ENCODE assay signal across 8 mouse cellular contexts in the genomic region with DNA sequence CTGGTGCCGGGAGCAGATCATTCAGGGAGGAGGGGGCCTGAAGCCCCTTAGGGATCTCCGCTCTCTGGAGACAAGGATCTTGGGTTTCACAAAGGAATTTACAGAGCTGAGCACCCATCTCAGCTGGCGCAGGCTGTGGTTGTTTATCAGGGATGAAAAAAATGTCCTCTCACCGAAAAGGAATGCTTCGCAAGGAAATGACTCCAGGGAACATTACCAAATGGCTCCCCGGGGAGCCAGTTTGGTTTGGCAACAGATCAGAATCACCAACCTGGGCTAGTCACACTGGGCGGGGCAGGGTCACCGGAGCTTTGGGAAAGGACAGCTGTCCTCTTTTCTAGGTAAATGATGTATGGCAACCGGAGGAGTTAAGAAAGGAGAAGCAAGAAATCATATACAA. TPM values are rescaled to one million over a fixed set of nuclear protein-coding genes. Genes with fewer than 3 reads are reported as not detected.
A peak's percentile ranks its signal among the peaks of the same experiment; 100 is the strongest.
DNase-seq lines count a peak whose midpoint lies in the region; ATAC-seq lines count a peak whose summit lies in the region.

No protein-coding gene starts in this region.

- no peaks in the 10 kb centered on the region for H3K9me3 ChIP-seq in limb, embryonic 12.5 days
- H3K9me3 ChIP-seq in limb, embryonic 10.5 days (replicated peaks), result no peaks in the 10 kb centered on the region
- no peaks in the 10 kb centered on the region for H3K9me3 ChIP-seq in stomach, embryonic 14.5 days (ENCODE audit: control insufficient read depth, low read depth, low read length)
- no peaks in the 10 kb centered on the region for H3K9me3 ChIP-seq in midbrain, embryonic 14.5 days (ENCODE audit: control insufficient read depth, low read length)

- intact Hi-C loops in left cerebral cortex, postnatal 36 days (cut with DNase I), result no loop called here

- H3K36me3 ChIP-seq in limb, embryonic 12.5 days, result no peaks in the 10 kb centered on the region
- H3K36me3 ChIP-seq in limb, embryonic 10.5 days, result no peaks in the 10 kb centered on the region
- no peaks in the 10 kb centered on the region for H3K36me3 ChIP-seq in stomach, embryonic 14.5 days (ENCODE audit: control insufficient read depth, insufficient read depth, low read length)
- H3K36me3 ChIP-seq in midbrain, embryonic 14.5 days (ENCODE audit: control insufficient read depth, insufficient read depth, low read length), result no peaks in the 10 kb centered on the region

- H3K27me3 ChIP-seq in limb, embryonic 12.5 days, result no peaks in the 10 kb centered on the region
- peaks cover 13% of the 10 kb centered on the region; the same call in 1 of the 2 replicates for H3K27me3 ChIP-seq in limb, embryonic 10.5 days (ENCODE audit: low read depth, poor library complexity, severe bottlenecking)
- H3K27me3 ChIP-seq in stomach, embryonic 14.5 days (ENCODE audit: control insufficient read depth, insufficient read depth, low read length), result no peaks in the 10 kb centered on the region
- no peaks in the 10 kb centered on the region for H3K27me3 ChIP-seq in midbrain, embryonic 14.5 days (ENCODE audit: control insufficient read depth, insufficient read depth, low read length)

- H3K9ac ChIP-seq in limb, embryonic 12.5 days (replicated peaks), result no peak overlapping the region
- H3K9ac ChIP-seq in stomach, embryonic 14.5 days (replicated peaks; ENCODE audit: low read depth, low read length), result no peak overlapping the region
- H3K9ac ChIP-seq in midbrain, embryonic 14.5 days (replicated peaks; ENCODE audit: low read length), result no peak overlapping the region

- no peak overlapping the region for H3K4me3 ChIP-seq in limb, embryonic 12.5 days (replicated peaks)
- no peak overlapping the region for H3K4me3 ChIP-seq in limb, embryonic 10.5 days
- H3K4me3 ChIP-seq in stomach, embryonic 14.5 days (ENCODE audit: low read depth, low read length), result no peak overlapping the region
- no peak overlapping the region for H3K4me3 ChIP-seq in midbrain, embryonic 14.5 days (replicated peaks; ENCODE audit: low read depth, low read length)

- H3K4me1 ChIP-seq in limb, embryonic 12.5 days (replicated peaks), result peaks cover 8% of the 10 kb centered on the region; the same call in 1 of the 2 replicates
- H3K4me1 ChIP-seq in limb, embryonic 10.5 days, result peaks cover 6% of the 10 kb centered on the region
- no peaks in the 10 kb centered on the region for H3K4me1 ChIP-seq in stomach, embryonic 14.5 days (ENCODE audit: control insufficient read depth, insufficient read depth, low read length)
- no peaks in the 10 kb centered on the region for H3K4me1 ChIP-seq in midbrain, embryonic 14.5 days (ENCODE audit: control insufficient read depth, insufficient read depth, low read length)

- no peak overlapping the region for H3K27ac ChIP-seq in limb, embryonic 12.5 days
- H3K27ac ChIP-seq in limb, embryonic 10.5 days, result no peak overlapping the region
- H3K27ac ChIP-seq in stomach, embryonic 14.5 days (ENCODE audit: low read length), result no peak overlapping the region
- no peak overlapping the region for H3K27ac ChIP-seq in midbrain, embryonic 14.5 days (replicated peaks; ENCODE audit: low read depth, low read length)

- peak overlapping the region; percentile 13; the same call in 1 of the 2 replicates for H3K4me2 ChIP-seq in limb, embryonic 12.5 days
- H3K4me2 ChIP-seq in stomach, embryonic 14.5 days (replicated peaks; ENCODE audit: low read depth, low read length), result peak overlapping the region; percentile 30
- H3K4me2 ChIP-seq in midbrain, embryonic 14.5 days (ENCODE audit: low read length), result no peak overlapping the region

- no peak for ATAC-seq in limb, embryonic 12.5 days (ENCODE audit: insufficient number of reproducible peaks, insufficient read depth, low FRiP score, low TSS enrichment, low read depth)
- ATAC-seq in stomach, embryonic 14.5 days (ENCODE audit: insufficient number of reproducible peaks, insufficient read depth, low FRiP score, low read depth), result no peak
- no peak for ATAC-seq in midbrain, embryonic 14.5 days (ENCODE audit: low FRiP score, low TSS enrichment)

- WGBS in limb, embryonic 12.5 days, result 28% methylated on average over 9 of the region's 9 CpGs
- WGBS in limb, embryonic 10.5 days, result 33% methylated on average over 9 of the region's 9 CpGs
- WGBS in stomach, embryonic 14.5 days, result 16% methylated on average over 9 of the region's 9 CpGs
- 75% methylated on average over 9 of the region's 9 CpGs for WGBS in midbrain, embryonic 14.5 days

- DNase-seq in limb, embryonic 10.5 days (ENCODE audit: low spot score), result no peak
- DNase-seq in gonadal fat pad, adult 2 months (ENCODE audit: low read depth), result peak; percentile 5
- DNase-seq in kidney, postnatal 36 days, result peak; percentile 39 to 40
- no peak for DNase-seq in left cerebral cortex, postnatal 36 days (ENCODE audit: low spot score in 2 of 2)
- no peak for DNase-seq in spleen, adult 18-20 months
- no peak for DNase-seq in midbrain, embryonic 14.5 days

RNA-seq across cellular contexts. Expression of a gene that starts 9.3 kb away (rescaled TPM):
- polyA plus RNA-seq in limb, embryonic 12.5 days (2016; fragmentation: Nextera tagmentation; extraction: Ambion mirVana), result 0.61 and 0.90 TPM in 2 replicates
- polyA plus RNA-seq in limb, embryonic 10.5 days (2016; fragmentation: Nextera tagmentation; extraction: Ambion mirVana), result 0.18 and 0.24 TPM in 2 replicates
- polyA plus RNA-seq in gonadal fat pad, adult 2 months (2012; rRNA removed), result 0.10 and 0.11 TPM in 2 replicates
- polyA plus RNA-seq in stomach, embryonic 14.5 days (2014; fragmentation: Nextera tagmentation; extraction: Ambion mirVana), result 0.13 and 0.35 TPM in 2 replicates
- not detected for total RNA-seq in left cerebral cortex, postnatal 36 days (2021)
- 0.14 TPM in 1 of 2 replicates, not detected in the other for polyA plus RNA-seq in midbrain, embryonic 14.5 days (2014; fragmentation: Nextera tagmentation; extraction: Ambion mirVana)

RNA-seq across cellular contexts. Expression of a gene that starts 45.7 kb away (rescaled TPM):
- polyA plus RNA-seq in limb, embryonic 12.5 days (2016; fragmentation: Nextera tagmentation; extraction: Ambion mirVana), result 81.4 and 89.2 TPM in 2 replicates
- 99.7 and 104 TPM in 2 replicates for polyA plus RNA-seq in limb, embryonic 10.5 days (2016; fragmentation: Nextera tagmentation; extraction: Ambion mirVana)
- 3.5 and 3.7 TPM in 2 replicates for polyA plus RNA-seq in gonadal fat pad, adult 2 months (2012; rRNA removed)
- 68.7 and 73.7 TPM in 2 replicates for polyA plus RNA-seq in stomach, embryonic 14.5 days (2014; fragmentation: Nextera tagmentation; extraction: Ambion mirVana)
- total RNA-seq in left cerebral cortex, postnatal 36 days (2021), result 10 to 100 TPM; 16.2 to 17.7 TPM
- polyA plus RNA-seq in midbrain, embryonic 14.5 days (2014; fragmentation: Nextera tagmentation; extraction: Ambion mirVana), result 71.7 and 74.3 TPM in 2 replicates

Comparison
In these comparisons a context has a peak if more than half of its experiments do, and no peak if none do; other contexts are left out.
1. DNase-seq: peak in gonadal fat pad, adult 2 months (single experiment) and kidney, postnatal 36 days (2 of 2); none in limb, embryonic 10.5 days (single experiment), left cerebral cortex, postnatal 36 days (0 of 2), spleen, adult 18-20 months (0 of 2) and midbrain, embryonic 14.5 days (single experiment).
2. RNA of a gene that starts 45.7 kb away (polyA plus RNA-seq): 99.7 to 104 TPM in limb, embryonic 10.5 days, 81.4 to 89.2 TPM in limb, embryonic 12.5 days, 71.7 to 74.3 TPM in midbrain, embryonic 14.5 days and 68.7 to 73.7 TPM in stomach, embryonic 14.5 days; 3.5 to 3.7 TPM in gonadal fat pad, adult 2 months; every median in the first group is over 10 times any median in the second.